In the genomic region with DNA sequence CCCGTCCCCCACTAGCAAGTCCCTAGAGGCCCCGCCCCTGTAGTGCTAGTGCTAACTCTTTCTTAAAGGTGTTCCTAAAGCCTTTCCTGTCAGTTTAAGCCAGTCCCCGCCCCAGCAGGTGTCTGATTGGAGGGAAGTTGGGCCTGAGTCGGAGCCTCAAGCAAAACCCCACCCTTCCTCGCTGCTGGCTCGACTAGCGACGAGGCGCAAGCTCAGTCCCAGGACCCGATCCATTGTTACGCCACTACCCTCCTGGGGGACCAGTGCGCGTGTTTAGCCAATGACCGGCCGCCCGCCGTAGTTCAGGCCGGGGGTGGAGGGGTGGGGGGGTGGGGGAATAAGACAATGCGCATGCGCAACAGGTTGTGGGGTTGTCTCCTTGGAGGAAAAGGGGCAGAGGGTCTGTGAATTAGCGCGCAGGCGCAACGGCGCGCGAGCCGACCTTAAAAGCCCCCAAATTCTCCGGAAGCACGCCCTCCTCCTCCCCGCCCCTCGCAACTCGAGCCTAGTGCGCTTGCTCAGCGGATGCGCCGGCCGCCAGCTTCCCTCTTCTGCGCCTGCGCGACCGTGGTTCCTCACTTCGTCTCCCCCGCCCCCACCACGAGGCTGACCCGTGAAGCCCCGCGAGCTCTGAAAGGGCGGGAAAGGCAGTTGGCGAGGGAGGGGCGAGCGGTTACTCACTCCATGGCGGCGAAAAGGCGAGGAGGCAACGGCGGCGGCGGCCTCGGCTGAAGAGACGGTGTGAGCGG, we compare ENCODE assay signal across 8 mouse cellular contexts. TPM values are rescaled to one million over a fixed set of nuclear protein-coding genes. Genes with fewer than 3 reads are reported as not detected.
A peak's percentile ranks its signal among the peaks of the same experiment; 100 is the strongest.
DNase-seq lines count a peak whose midpoint lies in the region; ATAC-seq and TF ChIP-seq lines count a peak whose summit lies in the region.

A gene (plus strand): TSS at position 368 of the 749 bp plus-strand sequence.
A gene (plus strand): TSS at position 667 of the 749 bp plus-strand sequence.

- under 1% methylated on average over 60 of the region's 62 CpGs for WGBS in heart, embryonic 12.5 days
- WGBS in kidney, postnatal 0 days, result under 1% methylated on average over 60 of the region's 62 CpGs
- WGBS in liver, embryonic 11.5 days, result under 1% methylated on average over 60 of the region's 62 CpGs
- under 1% methylated on average over 59 of the region's 62 CpGs for WGBS in stomach, embryonic 14.5 days

- H3K4me1 ChIP-seq in heart, embryonic 12.5 days (replicated peaks), result peaks cover 45% of the 10 kb centered on the region
- H3K4me1 ChIP-seq in kidney, postnatal 0 days (replicated peaks; ENCODE audit: insufficient read depth, low read length), result peaks cover 23% of the 10 kb centered on the region
- H3K4me1 ChIP-seq in liver, embryonic 11.5 days (replicated peaks; ENCODE audit: control insufficient read depth, insufficient read depth, low read length), result peaks cover 40% of the 10 kb centered on the region
- H3K4me1 ChIP-seq in stomach, embryonic 14.5 days (ENCODE audit: control insufficient read depth, insufficient read depth, low read length), result peaks cover 38% of the 10 kb centered on the region

- peak; percentile 90 for ATAC-seq in erythroid progenitor cell, adult 5-6 weeks (replicated peaks; ENCODE audit: low FRiP score, poor library complexity, severe bottlenecking)
- peak; percentile 92 for ATAC-seq in heart, embryonic 12.5 days (ENCODE audit: insufficient number of reproducible peaks, low FRiP score)
- ATAC-seq in kidney, postnatal 0 days (replicated peaks; ENCODE audit: low FRiP score, low read depth), result peak; percentile 93
- ATAC-seq in liver, embryonic 11.5 days (replicated peaks; ENCODE audit: low FRiP score), result peak; percentile 88
- ATAC-seq in stomach, embryonic 14.5 days (ENCODE audit: insufficient number of reproducible peaks, insufficient read depth, low FRiP score, low read depth), result peak; percentile 93

- H3K27ac ChIP-seq in heart, embryonic 12.5 days (ENCODE audit: poor library complexity, severe bottlenecking), result peak within 1 kb of the TSS; percentile 99
- H3K27ac ChIP-seq in kidney, postnatal 0 days, result peak within 1 kb of the TSS; percentile 98
- H3K27ac ChIP-seq in liver, embryonic 11.5 days (ENCODE audit: low read depth, low read length), result peak within 1 kb of the TSS; percentile 97
- H3K27ac ChIP-seq in stomach, embryonic 14.5 days (ENCODE audit: low read length), result peak within 1 kb of the TSS; percentile 97

- H3K27me3 ChIP-seq in heart, embryonic 12.5 days (replicated peaks), result no peaks in the 10 kb centered on the region
- H3K27me3 ChIP-seq in kidney, postnatal 0 days (ENCODE audit: insufficient read depth, low read length), result no peaks in the 10 kb centered on the region
- H3K27me3 ChIP-seq in liver, embryonic 11.5 days (replicated peaks; ENCODE audit: control insufficient read depth, insufficient read depth, low read length), result no peaks in the 10 kb centered on the region
- no peaks in the 10 kb centered on the region for H3K27me3 ChIP-seq in stomach, embryonic 14.5 days (ENCODE audit: control insufficient read depth, insufficient read depth, low read length)

- peak within 1 kb of the TSS; percentile 98 for H3K9ac ChIP-seq in heart, embryonic 12.5 days
- peak within 1 kb of the TSS; percentile 94 for H3K9ac ChIP-seq in kidney, postnatal 0 days (ENCODE audit: low read depth, low read length)
- H3K9ac ChIP-seq in liver, embryonic 11.5 days (ENCODE audit: low read depth, low read length), result peak within 1 kb of the TSS; percentile 96
- H3K9ac ChIP-seq in stomach, embryonic 14.5 days (replicated peaks; ENCODE audit: low read depth, low read length), result peak within 1 kb of the TSS; percentile 90

- DNase-seq in CD4-positive helper T cell, adult 2 months (ENCODE audit: low read depth, low spot score), result peak; percentile 99
- DNase-seq in brain, embryonic 18.5 days (ENCODE audit: low read depth, low spot score), result peak; percentile 97
- DNase-seq in kidney, postnatal 0 days (ENCODE audit: low spot score), result peak; percentile 99
- peak; percentile 99 for DNase-seq in liver, embryonic 11.5 days (ENCODE audit: low spot score)
- DNase-seq in naive thymus-derived CD4-positive, alpha-beta T cell, adult 2 months (ENCODE audit: low read depth), result peak; percentile 99

- H3K9me3 ChIP-seq in heart, embryonic 12.5 days (replicated peaks), result no peaks in the 10 kb centered on the region
- H3K9me3 ChIP-seq in kidney, postnatal 0 days (replicated peaks; ENCODE audit: low read length), result no peaks in the 10 kb centered on the region
- no peaks in the 10 kb centered on the region for H3K9me3 ChIP-seq in liver, embryonic 11.5 days (ENCODE audit: control insufficient read depth, low read length)
- H3K9me3 ChIP-seq in stomach, embryonic 14.5 days (ENCODE audit: control insufficient read depth, low read depth, low read length), result no peaks in the 10 kb centered on the region

- no peak for TF ChIP-seq CTCF in kidney, postnatal 0 days (IDR thresholded peaks at IDR 0.05; ENCODE audit: low read depth)

- H3K36me3 ChIP-seq in heart, embryonic 12.5 days, result peaks cover 33% of the 10 kb centered on the region
- no peaks in the 10 kb centered on the region for H3K36me3 ChIP-seq in kidney, postnatal 0 days (ENCODE audit: insufficient read depth, low read length)
- peaks cover 19% of the 10 kb centered on the region for H3K36me3 ChIP-seq in liver, embryonic 11.5 days (ENCODE audit: control insufficient read depth, insufficient read depth, low read length)
- peaks cover 4% of the 10 kb centered on the region; the same call in 1 of the 2 replicates for H3K36me3 ChIP-seq in stomach, embryonic 14.5 days (ENCODE audit: control insufficient read depth, insufficient read depth, low read length)

- peak within 1 kb of the TSS; percentile 90 for H3K4me3 ChIP-seq in heart, embryonic 12.5 days
- peak within 1 kb of the TSS; percentile 87 for H3K4me3 ChIP-seq in kidney, postnatal 0 days (replicated peaks; ENCODE audit: low read depth, low read length)
- H3K4me3 ChIP-seq in liver, embryonic 11.5 days (ENCODE audit: low read depth, low read length), result peak within 1 kb of the TSS; percentile 88
- peak within 1 kb of the TSS; percentile 69 for H3K4me3 ChIP-seq in stomach, embryonic 14.5 days (ENCODE audit: low read depth, low read length)

- peak within 1 kb of the TSS; percentile 89 for H3K4me2 ChIP-seq in heart, embryonic 12.5 days
- peak within 1 kb of the TSS; percentile 81 for H3K4me2 ChIP-seq in kidney, postnatal 0 days (ENCODE audit: low read length)
- H3K4me2 ChIP-seq in liver, embryonic 11.5 days, result peak within 1 kb of the TSS; percentile 99
- H3K4me2 ChIP-seq in stomach, embryonic 14.5 days (replicated peaks; ENCODE audit: low read depth, low read length), result peak within 1 kb of the TSS; percentile 88

RNA-seq across cellular contexts. Expression of the first gene that starts in this region (rescaled TPM):
- 11.7 and 23.4 TPM in 2 replicates for total RNA-seq in erythroid progenitor cell, adult 5-6 weeks (2015; ENCODE audit: low replicate concordance)
- 37.4 and 39.4 TPM in 2 replicates for total RNA-seq in erythroid progenitor cell, adult 5-6 weeks (2017; ENCODE audit: low replicate concordance)
- 90.9 and 93.3 TPM in 2 replicates for polyA plus RNA-seq in heart, embryonic 12.5 days (2016; fragmentation: Nextera tagmentation; extraction: Ambion mirVana)
- polyA plus RNA-seq in kidney, postnatal 0 days (2015; fragmentation: Nextera tagmentation; extraction: Ambion mirVana), result 57.6 and 62.4 TPM in 2 replicates
- 85.7 and 91.4 TPM in 2 replicates for polyA plus RNA-seq in liver, embryonic 11.5 days (2014; fragmentation: Nextera tagmentation; extraction: Ambion mirVana)
- polyA plus RNA-seq in stomach, embryonic 14.5 days (2014; fragmentation: Nextera tagmentation; extraction: Ambion mirVana), result 54.2 and 56.6 TPM in 2 replicates

RNA-seq across cellular contexts. Expression of the second gene that starts in this region (rescaled TPM):
- total RNA-seq in erythroid progenitor cell, adult 5-6 weeks (2015; ENCODE audit: low replicate concordance), result 0.72 and 2.1 TPM in 2 replicates
- 2.6 and 3.1 TPM in 2 replicates for total RNA-seq in erythroid progenitor cell, adult 5-6 weeks (2017; ENCODE audit: low replicate concordance)
- 0.78 and 1.1 TPM in 2 replicates for polyA plus RNA-seq in heart, embryonic 12.5 days (2016; fragmentation: Nextera tagmentation; extraction: Ambion mirVana)
- polyA plus RNA-seq in kidney, postnatal 0 days (2015; fragmentation: Nextera tagmentation; extraction: Ambion mirVana), result 0.88 and 1.0 TPM in 2 replicates
- 1.3 and 2.9 TPM in 2 replicates for polyA plus RNA-seq in liver, embryonic 11.5 days (2014; fragmentation: Nextera tagmentation; extraction: Ambion mirVana)
- 1.2 and 3.0 TPM in 2 replicates for polyA plus RNA-seq in stomach, embryonic 14.5 days (2014; fragmentation: Nextera tagmentation; extraction: Ambion mirVana)

Comparison
In these comparisons a context has a peak if more than half of its experiments do, and no peak if none do; other contexts are left out.
1. Peak in every context shown above with its lines: DNase-seq, ATAC-seq, H3K4me3 ChIP-seq and H3K27ac ChIP-seq.